Mouse (Mus musculus) heart, postnatal 0 days (tissue): ENCODE measurements around the gene Ctf2. TPM values are rescaled to one million over a fixed set of nuclear protein-coding genes. Genes with fewer than 3 reads are reported as not detected.

Experiments used
- ATAC-seq: fragments of 200-750 bp; cut with Nextera tagmentation; 2 replicates; pipeline ENCODE4 v1.8.0; 2017; ENCODE audit warnings: low read depth, moderate number of reproducible peaks, moderate library complexity; ENCODE audit not compliant: insufficient read depth
- DNase-seq: peaks from one replicate; pipeline ENCODE4 v3.0.0-alpha.2; 2016; ENCODE audit warnings: low spot score
- H3K27ac ChIP-seq: fragments of 300-500 bp; sonication (generic); 2 replicates; pipeline ENCODE4 v1.5.1; 2014; ENCODE audit warnings: low read depth, mild to moderate bottlenecking
- H3K27me3 ChIP-seq: fragments of 300-500 bp; sonication (generic); 2 replicates; pipeline ENCODE4 v1.6.1; 2014; ENCODE audit warnings: low read length, mixed read lengths; ENCODE audit not compliant: control insufficient read depth, insufficient read depth
- H3K36me3 ChIP-seq: fragments of 300-500 bp; sonication (generic); replicated peaks from 2 replicates; pipeline ENCODE4 v1.6.1; 2014; ENCODE audit warnings: low read length, mixed read lengths; ENCODE audit not compliant: control insufficient read depth, insufficient read depth
- H3K4me1 ChIP-seq: fragments of 300-500 bp; sonication (generic); 2 replicates; pipeline ENCODE4 v1.6.1; 2014; ENCODE audit warnings: antibody characterized with exemption; ENCODE audit not compliant: control insufficient read depth, insufficient read depth
- H3K4me2 ChIP-seq: fragments of 300-500 bp; sonication (generic); 2 replicates; pipeline ENCODE4 v1.6.1; 2014; ENCODE audit warnings: low read depth, mild to moderate bottlenecking, low read length, moderate library complexity
- H3K4me3 ChIP-seq: fragments of 300-500 bp; sonication (generic); 2 replicates; pipeline ENCODE4 v1.5.1; 2014; ENCODE audit warnings: low read depth, low read length
- H3K9ac ChIP-seq: fragments of 300-500 bp; sonication (generic); replicated peaks from 2 replicates; pipeline ENCODE4 v1.6.1; 2014; ENCODE audit warnings: low read depth, low read length, mixed read lengths
- H3K9me3 ChIP-seq: fragments of 300-500 bp; sonication (generic); replicated peaks from 2 replicates; pipeline ENCODE4 v1.6.1; 2016; ENCODE audit warnings: low read length; ENCODE audit not compliant: control insufficient read depth
- CTCF ChIP-seq: IDR thresholded peaks from 2 replicates; pipeline ENCODE4 v1.5.1; 2016; ENCODE audit warnings: antibody characterized with exemption, control low read depth, low read depth
- EP300 ChIP-seq: IDR thresholded peaks from 2 replicates; pipeline ENCODE4 v1.6.1; 2016; ENCODE audit warnings: antibody characterized with exemption, low read depth
- WGBS: fragments of 180-500 bp; shearing (Covaris S2); extraction: QIAGEN DNeasy Blood & Tissue Kit; methylation state at CpG from one replicate; pipeline ENCODE4 v1.1.7; 2014; 5-methylcytosine and 5-hydroxymethylcytosine counted together
- microRNA counts: library from miRNA; unstranded; fragments of <30 nt; microRNA quantifications from one replicate; lab custom pipeline; 2015
- microRNA-seq: library from miRNA; unstranded; fragments of <30 nt; microRNA quantifications from one replicate; pipeline ENCODE4, GENCODE M21; 2016
- polyA plus RNA-seq: library from polyadenylated mRNA; unstranded; fragments of >200 nt; fragmentation: Nextera tagmentation; extraction: Ambion mirVana; gene quantifications from 2 replicates; pipeline ENCODE4 v1.2.1, GENCODE M21; 2015
- total RNA-seq: library from RNA; depleted of rRNA; stranded (reverse); fragments of >200 nt; gene quantifications from 2 replicates; pipeline ENCODE4 v1.2.3, GENCODE M21; 2014; ENCODE audit warnings: low replicate concordance; rRNA removed

The Ctf2 gene
- total and polyA plus RNA-seq, 2 experiments from 2014 or later = not detected

DNA sequence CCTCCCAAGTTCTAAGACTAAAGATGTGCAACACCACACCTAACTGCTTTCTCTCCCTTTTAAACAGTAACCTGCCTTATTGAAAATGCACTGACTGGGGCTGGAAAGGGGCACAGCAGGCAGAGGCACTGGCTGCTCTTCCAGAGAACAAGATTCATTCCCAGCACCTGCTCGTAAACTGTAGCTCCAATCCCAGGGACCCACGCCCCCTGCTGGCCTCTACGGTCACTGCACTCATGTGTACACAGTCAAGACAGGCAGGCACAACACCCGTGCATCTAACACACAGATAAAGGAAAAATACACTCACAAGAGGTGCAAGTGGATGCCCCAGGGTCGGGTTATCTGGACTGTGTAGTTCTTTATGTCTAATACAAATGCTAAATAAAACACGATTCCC, 54.9 kb downstream of the Ctf2 start:
- Histone ChIP-seq H3K9ac (no peak overlapping the region), H3K36me3 (0 out of 2 replicates have a peak, but pooled peaks cover 6% of the 10 kb centered on the region), H3K27ac (no peak overlapping the region), H3K27me3 (no peaks in the 10 kb centered on the region), H3K4me2 (no peak overlapping the region), H3K4me3 (no peak overlapping the region), H3K4me1 (peaks cover 6% of the 10 kb centered on the region; the same call in 1 of the 2 replicates), H3K9me3 (no peaks in the 10 kb centered on the region)
- DNase-seq (no peak), ATAC-seq (no peak)
- TF ChIP-seq CTCF (peak; percentile 45; the same call in 1 of the 2 replicates), EP300 (no peak)
- WGBS = 69% methylated on average over 6 of the region's 6 CpGs

- no peak overlapping the region for H3K4me3 ChIP-seq
- H3K27ac ChIP-seq = no peak overlapping the region
- H3K9ac ChIP-seq = no peak overlapping the region
- H3K4me2 ChIP-seq = no peak overlapping the region
- peak; percentile 60 for ATAC-seq
- TF ChIP-seq EP300 = no peak
- TF ChIP-seq CTCF = no peak
- no peak for DNase-seq
- H3K36me3 ChIP-seq = 0 out of 2 replicates have a peak, but pooled peaks cover 6% of the 10 kb centered on the region
- H3K27me3 ChIP-seq = no peaks in the 10 kb centered on the region
- no peaks in the 10 kb centered on the region for H3K9me3 ChIP-seq
- WGBS = 67% methylated on average over 9 of the region's 9 CpGs
- H3K4me1 ChIP-seq = no peaks in the 10 kb centered on the region
These were observed 56.6 kb downstream of the Ctf2 start for GRCm38 (mm10) chr7:127675391-127675811.

- under 1% methylated on average over 5 of the region's 5 CpGs for WGBS
- 0 out of 2 replicates have a peak, but pooled peaks cover 6% of the 10 kb centered on the region for H3K36me3 ChIP-seq
- ATAC-seq = peak; percentile 85
These were observed 57.0 kb downstream of the Ctf2 start for GRCm38 (mm10) chr7:127674977-127675376.

DNA sequence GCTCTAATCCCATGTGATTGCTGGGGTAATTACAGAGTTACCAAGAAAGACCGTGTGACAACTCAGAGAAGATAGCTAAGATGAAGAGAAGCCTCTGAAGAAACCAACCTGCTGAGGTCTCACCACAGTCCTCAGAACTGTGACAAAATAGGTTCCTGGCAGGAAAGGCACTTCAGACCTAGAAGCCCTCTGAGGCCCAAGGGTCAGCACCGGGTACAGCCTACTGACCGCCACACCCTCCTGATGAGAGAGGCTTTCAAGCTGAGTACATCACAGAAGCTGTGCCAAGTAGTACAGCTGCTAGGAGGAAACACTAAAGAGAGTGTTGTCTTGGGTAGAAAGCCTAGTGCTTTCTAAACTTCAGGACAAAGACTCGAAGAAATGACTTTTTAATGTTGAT, 59.2 kb downstream of the Ctf2 start:
- H3K4me3 ChIP-seq = no peak overlapping the region
- H3K9me3 ChIP-seq = no peaks in the 10 kb centered on the region
- H3K4me2 ChIP-seq = no peak overlapping the region
- no peak for TF ChIP-seq CTCF
- no peak for TF ChIP-seq EP300
- H3K36me3 ChIP-seq = 0 out of 2 replicates have a peak, but pooled peaks cover 6% of the 10 kb centered on the region
- no peak for DNase-seq
- no peaks in the 10 kb centered on the region for H3K4me1 ChIP-seq
- WGBS = 65% methylated on average over 4 of the region's 4 CpGs
- no peak for ATAC-seq
- no peaks in the 10 kb centered on the region for H3K27me3 ChIP-seq
- H3K9ac ChIP-seq = no peak overlapping the region
- H3K27ac ChIP-seq = no peak overlapping the region

More at GRCm38 (mm10) chr7:127674977-127675376, 57.0 kb downstream of the Ctf2 start:
- H3K27me3 ChIP-seq = no peaks in the 10 kb centered on the region
- no peaks in the 10 kb centered on the region for H3K9me3 ChIP-seq
- peak; percentile 89 for DNase-seq
- peak; percentile 98 for TF ChIP-seq CTCF
- no peak for TF ChIP-seq EP300
- H3K9ac ChIP-seq = no peak overlapping the region
- no peaks in the 10 kb centered on the region for H3K4me1 ChIP-seq
- H3K4me2 ChIP-seq = no peak overlapping the region
- no peak overlapping the region for H3K27ac ChIP-seq
- H3K4me3 ChIP-seq = no peak overlapping the region

DNA sequence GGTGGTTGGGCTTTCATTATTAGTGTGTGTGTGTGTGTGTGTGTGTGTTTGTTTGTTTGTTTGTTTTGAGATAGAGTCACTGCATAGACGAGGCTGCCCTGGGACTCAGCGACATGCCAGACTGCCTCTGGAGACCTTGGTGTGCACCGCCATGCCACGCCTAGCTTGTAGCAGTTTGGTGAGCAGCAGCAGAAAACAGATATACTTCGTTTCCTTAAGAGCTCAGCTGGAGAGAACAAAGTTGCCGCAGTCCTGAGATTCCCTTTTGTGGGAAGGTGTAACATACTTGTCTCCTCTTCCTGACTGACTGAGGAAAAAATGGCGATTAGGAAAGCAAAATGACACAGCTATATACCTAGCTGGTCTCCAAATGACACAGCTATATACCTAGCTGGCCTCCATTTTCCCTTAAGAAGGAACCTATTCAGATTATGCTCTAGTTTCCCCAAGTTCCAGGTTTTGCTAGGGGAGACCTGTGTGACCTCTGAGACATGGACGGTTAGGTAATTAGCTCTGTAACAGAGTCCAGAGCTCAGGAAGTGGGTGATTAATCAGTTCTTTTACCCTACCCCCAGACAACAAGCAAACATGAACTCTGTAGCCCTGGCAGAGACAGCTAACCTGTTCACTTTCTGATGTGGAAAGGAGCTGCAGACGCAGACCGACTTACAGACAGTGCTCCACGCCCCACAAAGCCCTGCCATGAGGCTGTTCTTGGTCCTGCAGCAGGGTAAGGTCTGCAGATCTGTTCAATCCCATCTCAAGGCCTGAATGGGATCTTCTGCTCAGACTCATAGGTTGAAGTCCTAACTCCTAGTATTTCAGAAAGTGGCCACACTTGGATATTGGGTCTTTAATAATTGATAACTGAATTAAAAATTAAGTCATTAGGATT, 59.8 kb downstream of the Ctf2 start:
- Histone ChIP-seq H3K4me3 (no peak overlapping the region), H3K36me3 (0 out of 2 replicates have a peak, but pooled peaks cover 6% of the 10 kb centered on the region), H3K9ac (no peak overlapping the region), H3K4me2 (no peak overlapping the region), H3K9me3 (no peaks in the 10 kb centered on the region), H3K27ac (no peak overlapping the region), H3K27me3 (no peaks in the 10 kb centered on the region), H3K4me1 (no peaks in the 10 kb centered on the region)
- no peak for TF ChIP-seq CTCF
- no peak for TF ChIP-seq EP300
- 68% methylated on average over 11 of the region's 11 CpGs for WGBS
- no peak for ATAC-seq
- DNase-seq = no peak

MicroRNAs within 50 kb of the gene (microRNA counts, 519-probe panel; counts per million panel counts)
- 878 counts per million, percentile 8 among the panel's probes with 10 or more counts for microRNA mmu-miR-762 (lab: Ali Mortazavi, UCI)

Small RNA genes lying within 50 kb of the gene (microRNA-seq; reads per million reads assigned to microRNA genes)
- not detected for gene Mir762

Other genes starting within 250 kb of the Ctf2 start
- gene Srcap, start 220.2 kb downstream of the Ctf2 start, total RNA-seq = 21.8 and 29.3 TPM in 2 replicates
- 15.0 and 16.1 TPM in 2 replicates for gene Srcap, start 220.2 kb downstream of the Ctf2 start, polyA plus RNA-seq
- gene Gm42715, start 212.6 kb downstream of the Ctf2 start, total RNA-seq = 12.5 and 17.4 TPM in 2 replicates
- 4.8 and 5.0 TPM in 2 replicates for gene Gm42715, start 212.6 kb downstream of the Ctf2 start, polyA plus RNA-seq
- not detected in 2 replicates for gene Tmem265, start 170.8 kb downstream of the Ctf2 start, total RNA-seq
- gene Tmem265, start 170.8 kb downstream of the Ctf2 start, polyA plus RNA-seq = 2.6 and 3.3 TPM in 2 replicates
- 27.3 and 44.1 TPM in 2 replicates for gene Phkg2, start 158.8 kb downstream of the Ctf2 start, total RNA-seq
- 22.2 and 23.1 TPM in 2 replicates for gene Phkg2, start 158.8 kb downstream of the Ctf2 start, polyA plus RNA-seq
- gene Ccdc189, start 143.6 kb downstream of the Ctf2 start, total RNA-seq = 9.9 and 15.0 TPM in 2 replicates
- gene Ccdc189, start 143.6 kb downstream of the Ctf2 start, polyA plus RNA-seq = 16.0 and 17.6 TPM in 2 replicates
- gene Rnf40, start 143.4 kb downstream of the Ctf2 start, total RNA-seq = 20.7 and 26.6 TPM in 2 replicates
- gene Rnf40, start 143.4 kb downstream of the Ctf2 start, polyA plus RNA-seq = 21.3 and 23.1 TPM in 2 replicates
- gene Zfp629, start 116.4 kb downstream of the Ctf2 start, total RNA-seq = 16.8 and 22.0 TPM in 2 replicates
- 6.9 and 11.3 TPM in 2 replicates for gene Zfp629, start 116.4 kb downstream of the Ctf2 start, polyA plus RNA-seq
- 19.3 and 32.4 TPM in 2 replicates for gene Bcl7c, start 23.2 kb downstream of the Ctf2 start, total RNA-seq
- 25.6 and 27.6 TPM in 2 replicates for gene Bcl7c, start 23.2 kb downstream of the Ctf2 start, polyA plus RNA-seq
- gene Ctf1, start 19.4 kb downstream of the Ctf2 start, total RNA-seq = 9.3 and 11.1 TPM in 2 replicates
- 2.6 and 3.1 TPM in 2 replicates for gene Ctf1, start 19.4 kb downstream of the Ctf2 start, polyA plus RNA-seq
- 8.9 and 21.6 TPM in 2 replicates for gene Fbxl19, start 12.4 kb upstream of the Ctf2 start, total RNA-seq
- 0.42 and 0.56 TPM in 2 replicates for gene Fbxl19, start 12.4 kb upstream of the Ctf2 start, polyA plus RNA-seq
- gene Orai3, start 37.6 kb upstream of the Ctf2 start, total RNA-seq = 31.8 and 38.9 TPM in 2 replicates
- gene Orai3, start 37.6 kb upstream of the Ctf2 start, polyA plus RNA-seq = 17.3 and 17.6 TPM in 2 replicates
- gene Setd1a, start 44.5 kb upstream of the Ctf2 start, total RNA-seq = 7.5 and 14.4 TPM in 2 replicates
- 6.0 and 7.6 TPM in 2 replicates for gene Setd1a, start 44.5 kb upstream of the Ctf2 start, polyA plus RNA-seq
- not detected in 2 replicates for gene Gm49388, start 53.4 kb upstream of the Ctf2 start, total RNA-seq
- gene Gm49388, start 53.4 kb upstream of the Ctf2 start, polyA plus RNA-seq = not detected in 2 replicates
- 36.1 and 47.4 TPM in 2 replicates for gene Hsd3b7, start 68.4 kb upstream of the Ctf2 start, total RNA-seq
- 23.3 and 27.4 TPM in 2 replicates for gene Hsd3b7, start 68.4 kb upstream of the Ctf2 start, polyA plus RNA-seq
- 4.5 and 14.5 TPM in 2 replicates for gene Stx4a, start 92.1 kb upstream of the Ctf2 start, total RNA-seq
- gene Stx4a, start 92.1 kb upstream of the Ctf2 start, polyA plus RNA-seq = 44.7 and 46.5 TPM in 2 replicates
- 0.15 and 0.19 TPM in 2 replicates for gene Stx1b, start 92.4 kb upstream of the Ctf2 start, total RNA-seq
- gene Stx1b, start 92.4 kb upstream of the Ctf2 start, polyA plus RNA-seq = 0.38 and 0.51 TPM in 2 replicates
- 19.5 and 25.4 TPM in 2 replicates for gene Zfp646, start 144.1 kb upstream of the Ctf2 start, total RNA-seq
- gene Zfp646, start 144.1 kb upstream of the Ctf2 start, polyA plus RNA-seq = 2.7 and 3.0 TPM in 2 replicates
- gene Zfp668, start 144.7 kb upstream of the Ctf2 start, total RNA-seq = 3.2 and 4.8 TPM in 2 replicates
- 6.1 and 7.1 TPM in 2 replicates for gene Zfp668, start 144.7 kb upstream of the Ctf2 start, polyA plus RNA-seq
- gene Prss53, start 158.8 kb upstream of the Ctf2 start, total RNA-seq = 0.12 TPM in 1 of 2 replicates, not detected in the other
- 0.26 and 0.66 TPM in 2 replicates for gene Prss53, start 158.8 kb upstream of the Ctf2 start, polyA plus RNA-seq
- gene Gm21974, start 163.3 kb upstream of the Ctf2 start, total RNA-seq = 1.1 TPM in 1 of 2 replicates, not detected in the other
- not detected in 2 replicates for gene Gm21974, start 163.3 kb upstream of the Ctf2 start, polyA plus RNA-seq
- 36.8 and 59.1 TPM in 2 replicates for gene Vkorc1, start 163.5 kb upstream of the Ctf2 start, total RNA-seq
- gene Vkorc1, start 163.5 kb upstream of the Ctf2 start, polyA plus RNA-seq = 70.4 and 85.8 TPM in 2 replicates
- gene Bckdk, start 171.9 kb upstream of the Ctf2 start, total RNA-seq = 117 and 196 TPM in 2 replicates
- 128 and 131 TPM in 2 replicates for gene Bckdk, start 171.9 kb upstream of the Ctf2 start, polyA plus RNA-seq
- gene Kat8, start 180.3 kb upstream of the Ctf2 start, total RNA-seq = 14.4 and 22.6 TPM in 2 replicates
- 17.0 and 20.4 TPM in 2 replicates for gene Kat8, start 180.3 kb upstream of the Ctf2 start, polyA plus RNA-seq
- gene Prss8, start 197.9 kb upstream of the Ctf2 start, total RNA-seq = 0.73 and 8.1 TPM in 2 replicates
- 0.18 and 0.34 TPM in 2 replicates for gene Prss8, start 197.9 kb upstream of the Ctf2 start, polyA plus RNA-seq
- gene Prss36, start 214.6 kb upstream of the Ctf2 start, total RNA-seq = 14.2 and 17.5 TPM in 2 replicates
- gene Prss36, start 214.6 kb upstream of the Ctf2 start, polyA plus RNA-seq = 10.1 and 10.2 TPM in 2 replicates
- 25.8 and 33.4 TPM in 2 replicates for gene Fus, start 235.3 kb upstream of the Ctf2 start, total RNA-seq
- 134 and 175 TPM in 2 replicates for gene Fus, start 235.3 kb upstream of the Ctf2 start, polyA plus RNA-seq